Mouse (Mus musculus): ENCODE measurements at regions not wholly inside any gene's neighbourhood (a gene's known extent, or its start where the extent isn't known, plus 50 kb on each side); places are given as distances from the start of the nearest gene placed in this dataset.

DNA sequence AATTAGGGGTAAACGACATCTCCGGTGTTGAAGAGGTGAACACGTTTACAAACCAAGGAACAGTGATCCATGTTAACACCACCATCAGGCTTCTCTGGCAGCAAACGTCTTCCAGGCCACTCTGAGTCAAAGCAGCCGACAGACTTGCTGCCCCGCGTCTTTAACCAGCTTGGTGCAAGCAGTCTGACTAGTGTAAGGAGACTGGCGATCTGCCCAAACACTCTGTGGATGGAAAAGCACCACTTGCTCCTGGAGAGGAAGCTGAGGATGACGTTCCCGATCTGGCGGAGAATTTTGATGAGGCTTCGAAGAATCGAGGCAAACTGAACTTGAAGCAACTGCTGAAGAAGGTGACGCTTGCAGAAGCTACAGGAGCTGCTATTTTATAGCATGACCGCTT, 57.5 kb upstream of the Med13l start:
- DNase-seq = peak; percentile 54 to 63

GRCm38 (mm10) chr5:118504170-118504569, 56.3 kb upstream of the Med13l start:
- DNase-seq = peak; percentile 52 to 59

DNA sequence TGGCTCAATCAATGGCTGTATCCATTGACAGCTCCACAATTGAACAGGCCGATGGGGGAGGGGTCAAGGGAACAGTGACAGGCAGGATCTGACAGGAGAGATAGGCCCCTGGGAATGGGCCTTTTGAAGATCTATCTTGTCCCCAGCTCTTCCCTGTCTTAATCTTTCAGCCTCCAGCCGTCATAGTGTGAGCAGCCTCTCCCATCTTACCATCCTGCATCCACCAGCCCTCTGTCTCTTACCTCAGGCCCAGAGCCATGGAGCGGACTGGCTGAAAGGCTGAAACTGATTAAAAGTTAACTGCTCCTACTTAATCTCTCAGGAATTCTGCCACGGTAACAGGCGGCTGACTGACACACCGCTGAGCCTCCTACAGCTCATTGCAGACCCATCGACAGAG, 55.6 kb upstream of the Med13l start:
- DNase-seq = no peak

- DNase-seq = no peak
These were observed 50.6 kb upstream of the Med13l start for GRCm38 (mm10) chr5:118509871-118510270.
